Mouse (Mus musculus): Measurements from ENCODE around the gene Gm20388. TPM values are rescaled to one million over a fixed set of nuclear protein-coding genes. Genes with fewer than 3 reads are reported as not detected.

Gene Gm20388
- polyA plus RNA-seq, 1 experiment from 2014 or later, result 1.7 TPM

GRCm38 (mm10) chr8:121002871-121003539 is 1092.4 kb downstream of the Gm20388 start:
- no peak for DNase-seq (ENCODE audit: low spot score)
- no peak overlapping the region for H3K27ac ChIP-seq
- peaks cover 13% of the 10 kb centered on the region; the same call in 1 of the 2 replicates for H3K9me3 ChIP-seq
- WGBS, result 62% methylated on average over 17 of the region's 17 CpGs
- peaks cover 14% of the 10 kb centered on the region; the same call in 1 of the 2 replicates for H3K27me3 ChIP-seq (ENCODE audit: insufficient read depth, poor library complexity, severe bottlenecking)
- H3K4me3 ChIP-seq, result no peak overlapping the region
- peaks cover 17% of the 10 kb centered on the region for H3K4me1 ChIP-seq (replicated peaks)
- H3K36me3 ChIP-seq, result no peaks in the 10 kb centered on the region

GRCm38 (mm10) chr8:121003639-121004038 is 1093.0 kb downstream of the Gm20388 start:
- peaks cover 16% of the 10 kb centered on the region; the same call in 1 of the 2 replicates for H3K27me3 ChIP-seq (ENCODE audit: insufficient read depth, poor library complexity, severe bottlenecking)
- no peak overlapping the region for H3K27ac ChIP-seq
- 69% methylated on average over 2 of the region's 2 CpGs for WGBS
- peaks cover 13% of the 10 kb centered on the region; the same call in 1 of the 2 replicates for H3K9me3 ChIP-seq
- no peaks in the 10 kb centered on the region for H3K36me3 ChIP-seq
- H3K4me1 ChIP-seq (replicated peaks), result peaks cover 17% of the 10 kb centered on the region
- no peak overlapping the region for H3K4me3 ChIP-seq
- DNase-seq (ENCODE audit: low spot score), result no peak

- WGBS, result 47% methylated on average over 6 of the region's 6 CpGs
- peak; percentile 8 for DNase-seq (ENCODE audit: low spot score)
These were observed 1102.7 kb downstream of the Gm20388 start for GRCm38 (mm10) chr8:121013318-121013717.

GRCm38 (mm10) chr8:121016621-121017020 is 1106.0 kb downstream of the Gm20388 start:
- 87% methylated on average over 17 of the region's 17 CpGs for WGBS
- no peak overlapping the region for H3K4me3 ChIP-seq
- peaks cover 46% of the 10 kb centered on the region for H3K27me3 ChIP-seq (ENCODE audit: insufficient read depth, poor library complexity, severe bottlenecking)
- DNase-seq (ENCODE audit: low spot score), result no peak
- H3K36me3 ChIP-seq, result no peaks in the 10 kb centered on the region
- peaks cover 47% of the 10 kb centered on the region for H3K4me1 ChIP-seq (replicated peaks)
- H3K9me3 ChIP-seq, result no peaks in the 10 kb centered on the region
- no peak overlapping the region for H3K27ac ChIP-seq

More at GRCm38 (mm10) chr8:121013318-121013717, 1102.7 kb downstream of the Gm20388 start:
- Histone ChIP-seq H3K4me1 (replicated peaks) (peaks cover 34% of the 10 kb centered on the region), H3K36me3 (no peaks in the 10 kb centered on the region), H3K9me3 (no peaks in the 10 kb centered on the region), H3K4me3 (no peak overlapping the region), H3K27ac (peak overlapping the region; percentile 57; the same call in 1 of the 2 replicates), H3K27me3 (ENCODE audit: insufficient read depth, poor library complexity, severe bottlenecking) (peaks cover 56% of the 10 kb centered on the region)

- DNase-seq (ENCODE audit: low spot score), result no peak
- H3K4me3 ChIP-seq, result no peak overlapping the region
- no peaks in the 10 kb centered on the region for H3K36me3 ChIP-seq
- WGBS, result 79% methylated on average over 10 of the region's 10 CpGs
- H3K27ac ChIP-seq, result no peak overlapping the region
- H3K4me1 ChIP-seq (replicated peaks), result peaks cover 37% of the 10 kb centered on the region
- peaks cover 40% of the 10 kb centered on the region for H3K27me3 ChIP-seq (ENCODE audit: insufficient read depth, poor library complexity, severe bottlenecking)
- H3K9me3 ChIP-seq, result no peaks in the 10 kb centered on the region
These were observed 1107.6 kb downstream of the Gm20388 start for GRCm38 (mm10) chr8:121018236-121018635.

GRCm38 (mm10) chr8:121021488-121021887 is 1110.8 kb downstream of the Gm20388 start:
- no peak for DNase-seq (ENCODE audit: low spot score)
- WGBS, result 69% methylated on average over 12 of the region's 12 CpGs
- Histone ChIP-seq H3K4me3 (no peak overlapping the region), H3K4me1 (replicated peaks) (peaks cover 30% of the 10 kb centered on the region), H3K36me3 (no peaks in the 10 kb centered on the region), H3K9me3 (no peaks in the 10 kb centered on the region), H3K27me3 (ENCODE audit: insufficient read depth, poor library complexity, severe bottlenecking) (peaks cover 42% of the 10 kb centered on the region), H3K27ac (no peak overlapping the region)

GRCm38 (mm10) chr8:121023003-121023402 is 1112.4 kb downstream of the Gm20388 start:
- Histone ChIP-seq H3K27ac (no peak overlapping the region), H3K4me3 (no peak overlapping the region), H3K36me3 (no peaks in the 10 kb centered on the region), H3K27me3 (ENCODE audit: insufficient read depth, poor library complexity, severe bottlenecking) (peaks cover 46% of the 10 kb centered on the region), H3K4me1 (replicated peaks) (peaks cover 25% of the 10 kb centered on the region), H3K9me3 (no peaks in the 10 kb centered on the region)
- no peak for DNase-seq (ENCODE audit: low spot score)
- WGBS, result 78% methylated on average over 4 of the region's 4 CpGs

- DNase-seq (ENCODE audit: low spot score), result no peak
- no peak overlapping the region for H3K27ac ChIP-seq
- H3K4me3 ChIP-seq, result no peak overlapping the region
- no peaks in the 10 kb centered on the region for H3K36me3 ChIP-seq
- peaks cover 21% of the 10 kb centered on the region for H3K4me1 ChIP-seq (replicated peaks)
- WGBS, result 76% methylated on average over 18 of the region's 18 CpGs
- peaks cover 43% of the 10 kb centered on the region for H3K27me3 ChIP-seq (ENCODE audit: insufficient read depth, poor library complexity, severe bottlenecking)
- no peaks in the 10 kb centered on the region for H3K9me3 ChIP-seq
These were observed 1113.1 kb downstream of the Gm20388 start for GRCm38 (mm10) chr8:121023736-121024135.

- WGBS, result 74% methylated on average over 5 of the region's 5 CpGs
- peaks cover 24% of the 10 kb centered on the region for H3K4me1 ChIP-seq (replicated peaks)
- peaks cover 49% of the 10 kb centered on the region for H3K27me3 ChIP-seq (ENCODE audit: insufficient read depth, poor library complexity, severe bottlenecking)
These were observed 1114.8 kb downstream of the Gm20388 start for GRCm38 (mm10) chr8:121025486-121025885.

GRCm38 (mm10) chr8:121027787-121028186 is 1117.1 kb downstream of the Gm20388 start:
- Histone ChIP-seq H3K9me3 (no peaks in the 10 kb centered on the region), H3K36me3 (no peaks in the 10 kb centered on the region), H3K27ac (no peak overlapping the region), H3K4me3 (no peak overlapping the region), H3K4me1 (replicated peaks) (peaks cover 14% of the 10 kb centered on the region), H3K27me3 (ENCODE audit: insufficient read depth, poor library complexity, severe bottlenecking) (peaks cover 64% of the 10 kb centered on the region)
- DNase-seq (ENCODE audit: low spot score), result no peak
- 49% methylated on average over 13 of the region's 13 CpGs for WGBS

More at GRCm38 (mm10) chr8:121025486-121025885, 1114.8 kb downstream of the Gm20388 start:
- H3K9me3 ChIP-seq, result no peaks in the 10 kb centered on the region
- no peak for DNase-seq (ENCODE audit: low spot score)
- H3K36me3 ChIP-seq, result no peaks in the 10 kb centered on the region
- H3K27ac ChIP-seq, result no peak overlapping the region
- no peak overlapping the region for H3K4me3 ChIP-seq

GRCm38 (mm10) chr8:121029076-121029475 is 1118.4 kb downstream of the Gm20388 start:
- Histone ChIP-seq H3K9me3 (no peaks in the 10 kb centered on the region), H3K4me1 (replicated peaks) (peaks cover 14% of the 10 kb centered on the region), H3K4me3 (no peak overlapping the region), H3K36me3 (no peaks in the 10 kb centered on the region), H3K27me3 (ENCODE audit: insufficient read depth, poor library complexity, severe bottlenecking) (peaks cover 66% of the 10 kb centered on the region), H3K27ac (no peak overlapping the region)
- WGBS, result 86% methylated on average over 6 of the region's 6 CpGs
- no peak for DNase-seq (ENCODE audit: low spot score)

- no peak overlapping the region for H3K27ac ChIP-seq
- no peak for DNase-seq (ENCODE audit: low spot score)
- H3K9me3 ChIP-seq, result no peaks in the 10 kb centered on the region
- no peak overlapping the region for H3K4me3 ChIP-seq
- H3K4me1 ChIP-seq (replicated peaks), result peaks cover 14% of the 10 kb centered on the region
- WGBS, result 77% methylated on average over 10 of the region's 10 CpGs
- H3K36me3 ChIP-seq, result no peaks in the 10 kb centered on the region
- H3K27me3 ChIP-seq (ENCODE audit: insufficient read depth, poor library complexity, severe bottlenecking), result peaks cover 69% of the 10 kb centered on the region
These were observed 1119.9 kb downstream of the Gm20388 start for GRCm38 (mm10) chr8:121030496-121031040.

- H3K9me3 ChIP-seq, result no peaks in the 10 kb centered on the region
- no peaks in the 10 kb centered on the region for H3K36me3 ChIP-seq
- H3K4me3 ChIP-seq, result no peak overlapping the region
- H3K4me1 ChIP-seq (replicated peaks), result peaks cover 6% of the 10 kb centered on the region; the same call in 1 of the 2 replicates
- DNase-seq (ENCODE audit: low spot score), result peak; percentile 11
- 78% methylated on average over 20 of the region's 20 CpGs for WGBS
- peaks cover 66% of the 10 kb centered on the region for H3K27me3 ChIP-seq (ENCODE audit: insufficient read depth, poor library complexity, severe bottlenecking)
- no peak overlapping the region for H3K27ac ChIP-seq
These were observed 1122.8 kb downstream of the Gm20388 start for GRCm38 (mm10) chr8:121033299-121034013.

All from hindbrain, embryonic 10.5 days (tissue).